Mouse (Mus musculus): ENCODE data around the gene Ccdc40. TPM values are rescaled to one million over a fixed set of nuclear protein-coding genes. Genes with fewer than 3 reads are reported as not detected.
"Not testable (repeated sequence)": the region's sequence is repeated elsewhere in the genome, so short reads cannot be mapped to it uniquely, and the experiment has no call there.

Ccdc40 gene
- polyA plus RNA-seq, 1 experiment from 2014 or later, result 18.6 TPM

GRCm38 (mm10) chr11:119265811-119266210 is 37.4 kb downstream of the Ccdc40 start:
- no peak for ATAC-seq (ENCODE audit: low FRiP score)
- DNase-seq (ENCODE audit: low spot score, missing footprints), result no peak
- 69% methylated on average over 7 of the region's 7 CpGs for WGBS

DNA sequence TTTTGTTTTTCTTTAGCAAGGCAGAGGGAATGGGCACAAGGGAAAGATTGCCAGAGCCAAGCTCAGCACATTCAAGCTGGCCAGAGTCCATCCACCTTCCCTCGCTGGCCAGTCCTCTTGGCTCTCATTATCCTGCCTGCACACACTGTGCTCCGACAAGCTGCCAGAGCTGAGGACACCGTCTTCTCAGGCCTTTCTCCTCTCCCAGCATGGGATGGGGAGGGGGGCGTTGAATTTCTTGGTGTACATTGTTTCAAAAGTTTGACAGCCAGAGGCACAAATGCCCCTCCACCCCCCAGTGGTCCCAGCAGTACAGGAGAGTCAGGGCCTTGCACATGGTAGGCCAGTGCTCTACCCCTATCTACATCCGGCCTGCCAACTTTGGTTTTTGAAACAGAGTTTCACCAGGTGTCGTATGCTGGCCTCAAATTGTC is 38.9 kb downstream of the Ccdc40 start:
- no peaks in the 10 kb centered on the region for H3K9me3 ChIP-seq (ENCODE audit: control insufficient read depth, low read length)
- 57% methylated on average over 6 of the region's 6 CpGs for WGBS

More at GRCm38 (mm10) chr11:119265811-119266210, 37.4 kb downstream of the Ccdc40 start:
- Histone ChIP-seq H3K9ac (ENCODE audit: low read length) (no peak overlapping the region), H3K4me3 (ENCODE audit: low read depth, low read length) (no peak overlapping the region), H3K27me3 (ENCODE audit: control insufficient read depth, insufficient read depth, low read length) (0 out of 2 replicates have a peak, but pooled peaks cover 2% of the 10 kb centered on the region), H3K9me3 (ENCODE audit: control insufficient read depth, low read length) (no peaks in the 10 kb centered on the region), H3K36me3 (ENCODE audit: control insufficient read depth, insufficient read depth, low read length) (no peaks in the 10 kb centered on the region), H3K4me1 (ENCODE audit: control insufficient read depth, insufficient read depth, low read length) (peaks cover 5% of the 10 kb centered on the region), H3K4me2 (no peak overlapping the region), H3K27ac (ENCODE audit: low read depth, low read length) (no peak overlapping the region)

GRCm38 (mm10) chr11:119267768-119268556 is 39.6 kb downstream of the Ccdc40 start, which contains the start of gene Gaa:
Gene Gaa, plus strand, starts transcription at chr11:119267887.
- ATAC-seq (ENCODE audit: low FRiP score) (peak; percentile 89), DNase-seq (ENCODE audit: low spot score, missing footprints) (peak; percentile 99)
- peak within 1 kb of the TSS; percentile 75 for H3K4me2 ChIP-seq
- no peaks in the 10 kb centered on the region for H3K9me3 ChIP-seq (ENCODE audit: control insufficient read depth, low read length)
- peak within 1 kb of the TSS; percentile 48 for H3K4me3 ChIP-seq (ENCODE audit: low read depth, low read length)
- peak within 1 kb of the TSS; percentile 43 for H3K9ac ChIP-seq (ENCODE audit: low read length)
- WGBS, result 5% methylated on average over 52 of the region's 52 CpGs
- H3K36me3 ChIP-seq (ENCODE audit: control insufficient read depth, insufficient read depth, low read length), result no peaks in the 10 kb centered on the region
- H3K27me3 ChIP-seq (ENCODE audit: control insufficient read depth, insufficient read depth, low read length), result 0 out of 2 replicates have a peak, but pooled peaks cover 2% of the 10 kb centered on the region
- H3K27ac ChIP-seq (ENCODE audit: low read depth, low read length), result no peak within 1 kb of the TSS
- H3K4me1 ChIP-seq (ENCODE audit: control insufficient read depth, insufficient read depth, low read length), result peaks cover 5% of the 10 kb centered on the region

More for the DNA sequence above, 38.9 kb downstream of the Ccdc40 start:
- peak overlapping the region; percentile 75 for H3K4me2 ChIP-seq
- 0 out of 2 replicates have a peak, but pooled peaks cover 2% of the 10 kb centered on the region for H3K27me3 ChIP-seq (ENCODE audit: control insufficient read depth, insufficient read depth, low read length)
- ATAC-seq (ENCODE audit: low FRiP score) (no peak; the same call in 1 of the 2 replicates), DNase-seq (ENCODE audit: low spot score, missing footprints) (no peak)
- peaks cover 5% of the 10 kb centered on the region for H3K4me1 ChIP-seq (ENCODE audit: control insufficient read depth, insufficient read depth, low read length)
- H3K36me3 ChIP-seq (ENCODE audit: control insufficient read depth, insufficient read depth, low read length), result no peaks in the 10 kb centered on the region
- H3K4me3 ChIP-seq (ENCODE audit: low read depth, low read length), result no peak overlapping the region
- H3K27ac ChIP-seq (ENCODE audit: low read depth, low read length), result no peak overlapping the region
- no peak overlapping the region for H3K9ac ChIP-seq (ENCODE audit: low read length)

DNA sequence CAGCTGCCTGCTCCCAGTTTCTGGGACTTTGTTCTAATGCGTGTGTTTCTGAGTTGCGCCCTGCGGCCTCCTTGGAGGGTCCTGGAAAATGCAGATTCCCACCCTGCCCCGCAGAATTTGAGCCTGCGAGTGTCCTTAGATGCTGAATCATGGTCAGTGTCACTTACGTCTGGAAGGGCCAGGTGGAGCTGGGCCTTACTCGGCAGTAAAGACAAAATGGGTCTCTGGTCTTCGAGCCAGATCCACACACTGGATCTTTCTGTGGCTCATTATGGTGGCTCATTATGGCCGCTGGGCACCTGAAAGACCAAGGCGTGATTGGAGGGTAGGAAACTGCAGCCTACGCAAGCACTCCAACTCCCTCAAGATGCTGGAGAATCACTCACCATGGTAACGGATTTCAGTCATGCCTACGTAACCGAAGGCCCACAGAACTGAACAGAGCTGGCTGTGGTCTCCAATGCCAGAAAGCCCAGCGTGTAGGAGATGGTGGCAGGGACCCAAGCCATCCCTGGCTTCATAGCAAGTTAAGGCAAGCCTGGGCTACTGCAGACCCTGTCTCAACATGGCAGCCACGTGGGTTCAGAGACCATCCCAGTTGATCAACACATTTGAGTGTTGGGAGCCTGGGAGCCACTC is 40.3 kb downstream of the Ccdc40 start:
- 77% methylated on average over 16 of the region's 16 CpGs for WGBS
- DNase-seq (ENCODE audit: low spot score, missing footprints) (no peak), ATAC-seq (ENCODE audit: low FRiP score) (no peak)
- peaks cover 5% of the 10 kb centered on the region for H3K4me1 ChIP-seq (ENCODE audit: control insufficient read depth, insufficient read depth, low read length)
- H3K9ac ChIP-seq (ENCODE audit: low read length), result peak overlapping the region; percentile 43
- no peaks in the 10 kb centered on the region for H3K9me3 ChIP-seq (ENCODE audit: control insufficient read depth, low read length)
- H3K4me2 ChIP-seq, result peak overlapping the region; percentile 75
- no peaks in the 10 kb centered on the region for H3K36me3 ChIP-seq (ENCODE audit: control insufficient read depth, insufficient read depth, low read length)
- H3K4me3 ChIP-seq (ENCODE audit: low read depth, low read length), result peak overlapping the region; percentile 48
- H3K27ac ChIP-seq (ENCODE audit: low read depth, low read length), result no peak overlapping the region
- H3K27me3 ChIP-seq (ENCODE audit: control insufficient read depth, insufficient read depth, low read length), result 0 out of 2 replicates have a peak, but pooled peaks cover 2% of the 10 kb centered on the region

DNA sequence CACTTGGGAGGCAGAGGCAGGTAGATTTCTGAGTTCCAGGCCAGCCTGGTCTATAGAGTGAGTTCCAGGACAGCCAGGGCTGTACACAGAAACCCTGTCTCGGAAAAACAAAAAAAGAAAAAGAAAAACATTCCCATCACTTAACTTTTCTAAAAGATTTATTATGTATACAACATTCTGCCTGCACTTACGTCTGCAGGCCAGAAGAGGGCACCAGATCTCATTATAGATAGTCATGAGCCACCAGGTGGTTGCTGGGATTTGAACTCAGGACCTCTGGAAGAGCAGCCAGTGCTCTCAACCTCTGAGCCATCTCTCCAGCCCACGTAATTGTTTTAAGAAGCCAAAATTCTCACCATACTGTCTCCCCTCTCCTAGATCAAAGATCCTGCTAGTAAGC is 44.1 kb downstream of the Ccdc40 start:
- H3K4me2 ChIP-seq; H3K27ac ChIP-seq (ENCODE audit: low read depth, low read length); H3K27me3 ChIP-seq (ENCODE audit: control insufficient read depth, insufficient read depth, low read length); H3K36me3 ChIP-seq (ENCODE audit: control insufficient read depth, insufficient read depth, low read length); DNase-seq (ENCODE audit: low spot score, missing footprints); ATAC-seq (ENCODE audit: low FRiP score); H3K4me3 ChIP-seq (ENCODE audit: low read depth, low read length); H3K4me1 ChIP-seq (ENCODE audit: control insufficient read depth, insufficient read depth, low read length); H3K9me3 ChIP-seq (ENCODE audit: control insufficient read depth, low read length); H3K9ac ChIP-seq (ENCODE audit: low read length): not testable (repeated sequence)
- 61% methylated on average over 3 of the region's 3 CpGs for WGBS

DNA sequence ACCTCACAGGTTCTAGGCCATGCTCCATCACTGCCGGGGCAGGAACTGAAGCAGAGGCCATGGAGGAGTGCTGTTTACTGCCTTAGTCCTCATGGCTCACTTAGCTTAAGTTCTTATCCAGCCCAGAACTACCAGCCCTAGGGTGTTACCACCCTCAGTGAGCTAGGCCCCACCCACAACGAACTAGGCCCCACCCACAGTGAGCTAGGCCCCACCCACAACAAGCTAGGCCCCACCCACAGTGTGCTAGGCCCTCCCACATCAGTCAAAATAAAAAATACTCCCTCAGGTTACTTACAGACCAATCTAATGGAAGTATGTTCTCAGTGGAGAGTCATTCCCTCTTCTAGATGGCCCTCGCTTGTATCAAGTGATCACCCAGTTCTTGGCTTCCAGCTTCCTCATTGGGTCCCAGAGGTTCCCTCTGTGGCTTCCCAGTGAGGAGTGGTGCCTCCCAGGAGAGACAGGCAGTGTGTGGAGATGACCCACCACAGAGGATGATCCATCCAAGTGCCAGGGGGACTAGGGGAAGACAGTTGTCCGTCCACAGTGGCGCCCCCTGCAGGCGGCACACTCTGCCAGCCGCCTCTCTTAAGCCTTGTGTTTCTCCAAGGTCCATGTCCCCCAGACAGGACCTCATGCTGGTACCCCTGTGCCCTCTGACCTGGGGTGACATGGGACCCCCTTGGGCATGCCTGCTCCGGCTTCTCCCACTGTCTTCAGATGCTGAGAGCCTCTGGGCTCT is 45.0 kb downstream of the Ccdc40 start:
- Histone ChIP-seq H3K4me1 (ENCODE audit: control insufficient read depth, insufficient read depth, low read length) (peaks cover 2% of the 10 kb centered on the region), H3K9me3 (ENCODE audit: control insufficient read depth, low read length) (no peaks in the 10 kb centered on the region), H3K27me3 (ENCODE audit: control insufficient read depth, insufficient read depth, low read length) (0 out of 2 replicates have a peak, but pooled peaks cover 2% of the 10 kb centered on the region), H3K36me3 (ENCODE audit: control insufficient read depth, insufficient read depth, low read length) (peaks cover 3% of the 10 kb centered on the region; the same call in 1 of the 2 replicates), H3K27ac (ENCODE audit: low read depth, low read length) (no peak overlapping the region), H3K4me3 (ENCODE audit: low read depth, low read length) (no peak overlapping the region), H3K4me2 (no peak overlapping the region), H3K9ac (ENCODE audit: low read length) (no peak overlapping the region)
- ATAC-seq (ENCODE audit: low FRiP score), result no peak
- DNase-seq (ENCODE audit: low spot score, missing footprints), result no peak
- WGBS, result 87% methylated on average over 8 of the region's 8 CpGs

DNA sequence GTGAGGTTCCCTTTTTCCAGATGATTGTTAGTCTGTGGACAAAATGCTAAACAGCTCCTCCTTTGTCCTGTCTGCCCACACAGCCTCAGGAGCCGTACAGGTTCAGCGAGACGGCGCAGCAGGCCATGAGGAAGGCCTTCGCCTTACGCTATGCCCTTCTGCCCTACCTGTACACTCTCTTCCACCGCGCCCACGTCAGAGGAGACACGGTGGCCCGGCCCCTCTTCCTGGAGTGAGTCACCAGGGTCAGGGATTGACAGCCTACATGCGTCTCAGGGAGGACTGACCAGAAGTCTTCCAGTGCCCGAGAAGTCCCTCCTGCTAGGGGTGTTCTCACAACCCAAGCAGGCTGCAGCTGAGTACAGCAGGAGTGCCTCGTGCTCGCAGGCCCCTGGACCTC is 52.7 kb downstream of the Ccdc40 start:
- 87% methylated on average over 15 of the region's 15 CpGs for WGBS
- H3K4me3 ChIP-seq (ENCODE audit: low read depth, low read length), result no peak overlapping the region
- no peak overlapping the region for H3K4me2 ChIP-seq
- DNase-seq (ENCODE audit: low spot score, missing footprints), result no peak
- H3K9me3 ChIP-seq (ENCODE audit: control insufficient read depth, low read length), result no peaks in the 10 kb centered on the region
- H3K9ac ChIP-seq (ENCODE audit: low read length), result no peak overlapping the region
- ATAC-seq (ENCODE audit: low FRiP score), result no peak
- no peaks in the 10 kb centered on the region; the same call in 1 of the 2 replicates for H3K36me3 ChIP-seq (ENCODE audit: control insufficient read depth, insufficient read depth, low read length)
- H3K4me1 ChIP-seq (ENCODE audit: control insufficient read depth, insufficient read depth, low read length), result no peaks in the 10 kb centered on the region
- no peak overlapping the region for H3K27ac ChIP-seq (ENCODE audit: low read depth, low read length)
- no peaks in the 10 kb centered on the region for H3K27me3 ChIP-seq (ENCODE audit: control insufficient read depth, insufficient read depth, low read length)

DNA sequence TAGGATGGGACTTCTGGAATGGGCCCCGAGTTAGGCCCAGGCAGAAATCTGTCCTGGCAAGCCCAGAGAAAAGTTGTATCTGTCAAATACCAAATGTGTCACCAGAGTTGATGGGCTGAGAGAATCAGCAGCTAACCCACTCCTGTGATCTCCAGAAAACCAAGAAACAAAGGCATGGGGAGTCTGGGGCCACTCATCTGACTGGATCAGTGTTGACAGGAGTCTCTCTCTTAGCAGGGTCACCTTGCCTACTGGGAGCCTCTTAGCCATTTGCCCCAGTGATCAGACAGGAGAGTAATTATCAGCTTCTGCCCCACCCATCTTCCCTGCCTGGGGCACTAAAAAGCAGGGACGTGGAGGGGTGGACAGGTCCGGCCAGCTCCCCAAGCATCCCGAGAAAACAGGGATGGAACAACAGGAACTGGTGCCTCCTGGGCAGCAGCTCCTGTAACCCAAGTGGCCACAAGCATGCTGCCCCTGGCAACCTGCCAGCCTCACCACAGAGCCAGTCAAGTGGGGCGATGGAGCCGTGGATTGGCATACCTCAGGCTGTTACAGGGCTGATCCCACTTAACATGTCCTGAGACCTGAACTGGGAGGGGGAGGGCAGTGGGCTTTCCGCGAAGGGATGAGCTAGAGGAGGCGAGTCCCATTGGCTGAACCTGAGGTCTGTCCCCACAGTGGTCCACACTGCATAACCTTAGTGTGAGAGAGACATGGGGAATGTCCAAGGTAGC is 57.6 kb downstream of the Ccdc40 start:
- H3K9me3 ChIP-seq (ENCODE audit: control insufficient read depth, low read length), result no peaks in the 10 kb centered on the region
- DNase-seq (ENCODE audit: low spot score, missing footprints) (no peak), ATAC-seq (ENCODE audit: low FRiP score) (no peak)
- H3K4me3 ChIP-seq (ENCODE audit: low read depth, low read length), result no peak overlapping the region
- no peaks in the 10 kb centered on the region for H3K27me3 ChIP-seq (ENCODE audit: control insufficient read depth, insufficient read depth, low read length)
- no peak overlapping the region for H3K9ac ChIP-seq (ENCODE audit: low read length)
- H3K4me1 ChIP-seq (ENCODE audit: control insufficient read depth, insufficient read depth, low read length), result no peaks in the 10 kb centered on the region
- WGBS, result 84% methylated on average over 9 of the region's 9 CpGs
- no peak overlapping the region for H3K4me2 ChIP-seq
- H3K36me3 ChIP-seq (ENCODE audit: control insufficient read depth, insufficient read depth, low read length), result peaks cover 31% of the 10 kb centered on the region
- H3K27ac ChIP-seq (ENCODE audit: low read depth, low read length), result no peak overlapping the region

All from midbrain, embryonic 11.5 days (tissue).